ENCODE assay signal across 18 mouse cellular contexts in genomic region chr12:110814924-110815323, GRCm38 (mm10).
"Had no signal": no experiment of that assay in that cellular context is flagged by ENCODE, and none has a peak within 500 bp of the region (broad histone marks: within the 10 kb centered on the region; RNA-seq: fewer than 3 reads in every experiment).

No protein-coding gene starts in this region.

- DNase-seq: kidney, adult 11 months; kidney, adult 8-10 months; kidney, postnatal 14 days; kidney, postnatal 4 days; layer of hippocampus, adult 9-11 months; liver; lung, adult 18-20 months; lung, postnatal 14 days; thymus, postnatal 25 days had no signal

- H3K9ac ChIP-seq: kidney, embryonic 15.5 days; limb, embryonic 13.5 days; liver, embryonic 12.5 days; liver, embryonic 15.5 days; lung, embryonic 15.5 days; midbrain, embryonic 13.5 days had no signal

- H3K4me3 ChIP-seq: kidney, embryonic 15.5 days; layer of hippocampus, adult 2 months; limb, embryonic 10.5 days; limb, embryonic 13.5 days; liver, embryonic 12.5 days; liver, embryonic 15.5 days; lung, embryonic 15.5 days; midbrain, embryonic 13.5 days had no signal

- H3K4me2 ChIP-seq: kidney, embryonic 15.5 days; limb, embryonic 13.5 days; liver, embryonic 12.5 days; liver, embryonic 15.5 days; lung, embryonic 15.5 days; midbrain, embryonic 13.5 days had no signal

- H3K27me3 ChIP-seq: kidney, embryonic 15.5 days; limb, embryonic 13.5 days; liver, embryonic 12.5 days; liver, embryonic 15.5 days; lung, embryonic 15.5 days; midbrain, embryonic 13.5 days had no signal

- H3K36me3 ChIP-seq: kidney, embryonic 15.5 days; liver, embryonic 12.5 days; liver, embryonic 15.5 days; lung, embryonic 15.5 days had no signal

- ATAC-seq: liver, embryonic 12.5 days; midbrain, embryonic 13.5 days had no signal

- H3K27ac ChIP-seq: kidney, embryonic 15.5 days; layer of hippocampus, adult 2 months; limb, embryonic 10.5 days; limb, embryonic 13.5 days; liver, embryonic 12.5 days; liver, embryonic 15.5 days; lung, embryonic 15.5 days; macrophage; midbrain, embryonic 13.5 days had no signal

- H3K4me1 ChIP-seq: limb, embryonic 10.5 days; limb, embryonic 13.5 days; liver, embryonic 12.5 days; liver, embryonic 15.5 days; midbrain, embryonic 13.5 days had no signal

- H3K9me3 ChIP-seq: kidney, embryonic 15.5 days; limb, embryonic 10.5 days; limb, embryonic 13.5 days; liver, embryonic 12.5 days; liver, embryonic 15.5 days; lung, embryonic 15.5 days; midbrain, embryonic 13.5 days had no signal
